Mouse (Mus musculus) hindbrain, postnatal 0 days (tissue): Measurements from ENCODE around the gene Ceacam10. TPM values are rescaled to one million over a fixed set of nuclear protein-coding genes. Genes with fewer than 3 reads are reported as not detected.

Experiments used
- ATAC-seq: fragments of 200-750 bp; cut with Nextera tagmentation; 2 replicates; pipeline ENCODE4 v1.8.0; 2017; ENCODE audit warnings: mild to moderate bottlenecking, moderate TSS enrichment, moderate library complexity
- DNase-seq: peaks from one replicate; pipeline ENCODE4 v3.0.0-alpha.2; 2015; ENCODE audit warnings: low spot score
- H3K27ac ChIP-seq: fragments of 300-500 bp; sonication (generic); 2 replicates; pipeline ENCODE4 v1.5.1; 2014; ENCODE audit warnings: mild to moderate bottlenecking
- H3K27me3 ChIP-seq: fragments of 300-500 bp; sonication (generic); 2 replicates; pipeline ENCODE4 v1.6.1; 2014; ENCODE audit warnings: low read length, mixed read lengths; ENCODE audit not compliant: insufficient read depth
- H3K36me3 ChIP-seq: fragments of 300-500 bp; sonication (generic); 2 replicates; pipeline ENCODE4 v1.6.1; 2014; ENCODE audit warnings: low read length, mixed read lengths; ENCODE audit not compliant: insufficient read depth
- H3K4me1 ChIP-seq: fragments of 300-500 bp; sonication (generic); 2 replicates; pipeline ENCODE4 v1.6.1; 2014; ENCODE audit warnings: antibody characterized with exemption, low read length, mixed read lengths; ENCODE audit not compliant: insufficient read depth
- H3K4me2 ChIP-seq: fragments of 300-500 bp; sonication (generic); 2 replicates; pipeline ENCODE4 v1.6.1; 2014; ENCODE audit warnings: low read depth, mild to moderate bottlenecking, low read length, moderate library complexity, mixed read lengths
- H3K4me3 ChIP-seq: fragments of 300-500 bp; sonication (generic); 2 replicates; pipeline ENCODE4 v1.5.1; 2014; ENCODE audit warnings: low read length
- H3K9ac ChIP-seq: fragments of 300-500 bp; sonication (generic); replicated peaks from 2 replicates; pipeline ENCODE4 v1.6.1; 2014; ENCODE audit warnings: mild to moderate bottlenecking, low read length, moderate library complexity, mixed read lengths
- H3K9me3 ChIP-seq: fragments of 300-500 bp; sonication (generic); 2 replicates; pipeline ENCODE4 v1.6.1; 2016; ENCODE audit warnings: low read length, mixed read lengths
- CTCF ChIP-seq: IDR thresholded peaks from 2 replicates; pipeline ENCODE4 v1.5.1; 2016; ENCODE audit warnings: antibody characterized with exemption, control low read depth, low read depth
- WGBS: fragments of 180-500 bp; shearing (Covaris S2); extraction: QIAGEN DNeasy Blood & Tissue Kit; methylation state at CpG from one replicate; pipeline ENCODE4 v1.1.7; 2014; 5-methylcytosine and 5-hydroxymethylcytosine counted together
- polyA plus RNA-seq: library from polyadenylated mRNA; unstranded; fragments of >200 nt; fragmentation: Nextera tagmentation; extraction: Ambion mirVana; gene quantifications from 2 replicates; pipeline ENCODE4 v1.2.1, GENCODE M21; 2015
- total RNA-seq: library from RNA; depleted of rRNA; stranded (reverse); fragments of >200 nt; gene quantifications from 2 replicates; pipeline ENCODE4 v1.2.3, GENCODE M21; 2014; rRNA removed

The Ceacam10 gene
- total and polyA plus RNA-seq, 2 experiments from 2014 or later = 0.80 TPM; not detected in 1

- WGBS = 62% methylated on average over 6 of the region's 6 CpGs
- TF ChIP-seq CTCF = no peak
Measured at GRCm38 (mm10) chr7:24804826-24805225, 27.8 kb downstream of the Ceacam10 start.

GRCm38 (mm10) chr7:24809041-24809440 lies 32.0 kb downstream of the Ceacam10 start:
- no peak for TF ChIP-seq CTCF
- no peak overlapping the region for H3K4me2 ChIP-seq
- H3K27me3 ChIP-seq = no peaks in the 10 kb centered on the region
- H3K4me3 ChIP-seq = no peak overlapping the region
- H3K9ac ChIP-seq = no peak overlapping the region
- no peaks in the 10 kb centered on the region for H3K36me3 ChIP-seq
- no peaks in the 10 kb centered on the region for H3K4me1 ChIP-seq
- ATAC-seq (no peak), DNase-seq (no peak)
- WGBS = 32% methylated on average over 2 of the region's 2 CpGs
- H3K9me3 ChIP-seq = no peaks in the 10 kb centered on the region
- no peak overlapping the region for H3K27ac ChIP-seq

More at GRCm38 (mm10) chr7:24804826-24805225, 27.8 kb downstream of the Ceacam10 start:
- Histone ChIP-seq H3K36me3 (no peaks in the 10 kb centered on the region), H3K4me2 (no peak overlapping the region), H3K9ac (no peak overlapping the region), H3K9me3 (no peaks in the 10 kb centered on the region), H3K4me1 (no peaks in the 10 kb centered on the region), H3K27me3 (no peaks in the 10 kb centered on the region), H3K27ac (no peak overlapping the region), H3K4me3 (no peak overlapping the region)
- DNase-seq (no peak), ATAC-seq (no peak)

- H3K36me3 ChIP-seq = no peaks in the 10 kb centered on the region
- no peaks in the 10 kb centered on the region for H3K27me3 ChIP-seq
- H3K9me3 ChIP-seq = no peaks in the 10 kb centered on the region
- WGBS = 4% methylated on average over 3 of the region's 3 CpGs
- TF ChIP-seq CTCF = peak; percentile 83
- no peak overlapping the region for H3K4me3 ChIP-seq
- no peaks in the 10 kb centered on the region for H3K4me1 ChIP-seq
- no peak overlapping the region for H3K9ac ChIP-seq
- DNase-seq (peak; percentile 70), ATAC-seq (no peak)
- no peak overlapping the region for H3K27ac ChIP-seq
- no peak overlapping the region for H3K4me2 ChIP-seq
Measured at GRCm38 (mm10) chr7:24817502-24817901, 40.5 kb downstream of the Ceacam10 start.

DNA sequence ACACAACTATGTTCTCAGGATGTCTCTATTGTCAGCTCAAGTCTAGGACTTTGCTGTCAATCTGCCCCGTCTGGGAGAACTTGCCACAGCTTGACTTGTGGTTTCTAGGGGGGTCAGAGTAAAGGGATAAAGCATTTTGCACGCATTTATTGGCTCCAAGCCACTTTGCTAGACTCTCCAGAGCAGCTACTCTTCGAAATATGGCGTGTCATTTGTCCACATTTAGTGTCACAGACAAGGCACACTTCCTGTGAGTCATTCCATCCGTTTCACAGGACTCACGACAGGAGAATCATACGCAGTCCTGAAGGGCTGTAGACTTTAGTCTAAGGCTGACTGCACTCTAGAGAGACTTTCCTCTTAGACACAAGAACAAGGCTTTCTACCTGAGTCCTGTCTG lies 47.4 kb downstream of the Ceacam10 start:
- Histone ChIP-seq H3K9ac (no peak overlapping the region), H3K27me3 (no peaks in the 10 kb centered on the region), H3K9me3 (no peaks in the 10 kb centered on the region), H3K4me3 (no peak overlapping the region), H3K36me3 (no peaks in the 10 kb centered on the region), H3K27ac (no peak overlapping the region), H3K4me1 (no peaks in the 10 kb centered on the region), H3K4me2 (no peak overlapping the region)
- ATAC-seq (no peak), DNase-seq (no peak)
- WGBS = 69% methylated on average over 7 of the region's 7 CpGs
- TF ChIP-seq CTCF = no peak

GRCm38 (mm10) chr7:24827181-24827580 lies 50.2 kb downstream of the Ceacam10 start:
- H3K9ac ChIP-seq = no peak overlapping the region
- no peak overlapping the region for H3K27ac ChIP-seq
- H3K36me3 ChIP-seq = no peaks in the 10 kb centered on the region
- H3K4me1 ChIP-seq = no peaks in the 10 kb centered on the region
- no peak for TF ChIP-seq CTCF
- 84% methylated on average over 4 of the region's 4 CpGs for WGBS
- DNase-seq (no peak), ATAC-seq (no peak)
- no peak overlapping the region for H3K4me2 ChIP-seq
- H3K27me3 ChIP-seq = no peaks in the 10 kb centered on the region
- no peaks in the 10 kb centered on the region for H3K9me3 ChIP-seq
- H3K4me3 ChIP-seq = no peak overlapping the region

Other genes starting within 250 kb of the Ceacam10 start
- 103 and 107 TPM in 2 replicates for gene Irgq, start 246.5 kb upstream of the Ceacam10 start, total RNA-seq
- 16.9 and 20.0 TPM in 2 replicates for gene Irgq, start 246.5 kb upstream of the Ceacam10 start, polyA plus RNA-seq
- not detected in 2 replicates for gene Pinlyp, start 231.1 kb upstream of the Ceacam10 start, total RNA-seq
- gene Pinlyp, start 231.1 kb upstream of the Ceacam10 start, polyA plus RNA-seq = not detected in 2 replicates
- 36.7 and 50.8 TPM in 2 replicates for gene Xrcc1, start 230.9 kb upstream of the Ceacam10 start, total RNA-seq
- gene Xrcc1, start 230.9 kb upstream of the Ceacam10 start, polyA plus RNA-seq = 44.0 and 45.1 TPM in 2 replicates
- gene Ethe1, start 189.7 kb upstream of the Ceacam10 start, total RNA-seq = 36.3 and 43.8 TPM in 2 replicates
- gene Ethe1, start 189.7 kb upstream of the Ceacam10 start, polyA plus RNA-seq = 24.4 and 25.3 TPM in 2 replicates
- 1.0 and 1.2 TPM in 2 replicates for gene Zfp575, start 189.6 kb upstream of the Ceacam10 start, total RNA-seq
- 20.3 and 21.0 TPM in 2 replicates for gene Zfp575, start 189.6 kb upstream of the Ceacam10 start, polyA plus RNA-seq
- 0.11 and 0.73 TPM in 2 replicates for gene Phldb3, start 166.4 kb upstream of the Ceacam10 start, total RNA-seq
- gene Phldb3, start 166.4 kb upstream of the Ceacam10 start, polyA plus RNA-seq = not detected in 2 replicates
- gene Lypd3, start 140.7 kb upstream of the Ceacam10 start, total RNA-seq = 1.3 and 1.4 TPM in 2 replicates
- 1.2 and 1.3 TPM in 2 replicates for gene Lypd3, start 140.7 kb upstream of the Ceacam10 start, polyA plus RNA-seq
- not detected in 2 replicates for gene Tex101, start 100.5 kb upstream of the Ceacam10 start, total RNA-seq
- not detected in 2 replicates for gene Tex101, start 100.5 kb upstream of the Ceacam10 start, polyA plus RNA-seq
- not detected in 2 replicates for gene BC049730, start 68.0 kb upstream of the Ceacam10 start, total RNA-seq
- not detected in 2 replicates for gene BC049730, start 68.0 kb upstream of the Ceacam10 start, polyA plus RNA-seq
- not detected in 2 replicates for gene Gm4763, start 50.3 kb upstream of the Ceacam10 start, total RNA-seq
- gene Gm4763, start 50.3 kb upstream of the Ceacam10 start, polyA plus RNA-seq = not detected in 2 replicates
- 2.2 and 2.8 TPM in 2 replicates for gene Cd177, start 16.9 kb upstream of the Ceacam10 start, total RNA-seq
- gene Cd177, start 16.9 kb upstream of the Ceacam10 start, polyA plus RNA-seq = 0.38 and 0.55 TPM in 2 replicates
- gene Gm9844, start 85.0 kb downstream of the Ceacam10 start, total RNA-seq = 0.79 and 2.5 TPM in 2 replicates
- gene Gm9844, start 85.0 kb downstream of the Ceacam10 start, polyA plus RNA-seq = 31.9 and 32.5 TPM in 2 replicates
- not detected in 2 replicates for gene Lypd4, start 92.7 kb downstream of the Ceacam10 start, total RNA-seq
- gene Lypd4, start 92.7 kb downstream of the Ceacam10 start, polyA plus RNA-seq = not detected in 2 replicates
- 1.7 TPM in 1 of 2 replicates, not detected in the other for gene Dmrtc2, start 92.9 kb downstream of the Ceacam10 start, total RNA-seq
- 0.10 and 0.18 TPM in 2 replicates for gene Dmrtc2, start 92.9 kb downstream of the Ceacam10 start, polyA plus RNA-seq
- gene Rps19, start 107.2 kb downstream of the Ceacam10 start, total RNA-seq = 483 and 611 TPM in 2 replicates
- 1,228 and 1,333 TPM in 2 replicates for gene Rps19, start 107.2 kb downstream of the Ceacam10 start, polyA plus RNA-seq
- 0.10 and 0.11 TPM in 2 replicates for gene Cd79a, start 120.2 kb downstream of the Ceacam10 start, total RNA-seq
- gene Cd79a, start 120.2 kb downstream of the Ceacam10 start, polyA plus RNA-seq = 0.63 and 0.93 TPM in 2 replicates
- gene Arhgef1, start 125.7 kb downstream of the Ceacam10 start, total RNA-seq = 16.9 and 33.6 TPM in 2 replicates
- 33.9 and 39.0 TPM in 2 replicates for gene Arhgef1, start 125.7 kb downstream of the Ceacam10 start, polyA plus RNA-seq
- 0.90 and 6.6 TPM in 2 replicates for gene Gm4881, start 167.3 kb downstream of the Ceacam10 start, total RNA-seq
- gene Gm4881, start 167.3 kb downstream of the Ceacam10 start, polyA plus RNA-seq = 2.4 TPM in 2 replicates
- 705 and 708 TPM in 2 replicates for gene Rabac1, start 195.5 kb downstream of the Ceacam10 start, total RNA-seq
- gene Rabac1, start 195.5 kb downstream of the Ceacam10 start, polyA plus RNA-seq = 497 and 530 TPM in 2 replicates
- 572 and 588 TPM in 2 replicates for gene Atp1a3, start 228.8 kb downstream of the Ceacam10 start, total RNA-seq
- 649 and 730 TPM in 2 replicates for gene Atp1a3, start 228.8 kb downstream of the Ceacam10 start, polyA plus RNA-seq